Mouse (Mus musculus) intestine, embryonic 15.5 days (tissue): ENCODE measurements around the gene Fntb. TPM values are rescaled to one million over a fixed set of nuclear protein-coding genes. Genes with fewer than 3 reads are reported as not detected.

Experiments used
- ATAC-seq: fragments of 200-750 bp; cut with Nextera tagmentation; 2 replicates; pipeline ENCODE4 v1.8.0; 2017; ENCODE audit warnings: moderate TSS enrichment, moderate library complexity
- H3K27ac ChIP-seq: fragments of 300-500 bp; sonication (generic); 2 replicates; pipeline ENCODE4 v1.5.1; 2015; ENCODE audit warnings: mild to moderate bottlenecking, inconsistent platforms
- H3K27me3 ChIP-seq: fragments of 300-500 bp; sonication (generic); replicated peaks from 2 replicates; pipeline ENCODE4 v1.6.1; 2015; ENCODE audit warnings: inconsistent platforms
- H3K36me3 ChIP-seq: fragments of 300-500 bp; sonication (generic); 2 replicates; pipeline ENCODE4 v1.6.1; 2015; ENCODE audit warnings: inconsistent platforms
- H3K4me1 ChIP-seq: fragments of 300-500 bp; sonication (generic); replicated peaks from 2 replicates; pipeline ENCODE4 v1.6.1; 2015; ENCODE audit warnings: inconsistent platforms
- H3K4me2 ChIP-seq: fragments of 300-500 bp; sonication (generic); replicated peaks from 2 replicates; pipeline ENCODE4 v1.6.1; 2015; ENCODE audit warnings: mild to moderate bottlenecking, inconsistent platforms
- H3K4me3 ChIP-seq: fragments of 300-500 bp; sonication (generic); replicated peaks from 2 replicates; pipeline ENCODE4 v1.5.1; 2015; ENCODE audit warnings: inconsistent platforms
- H3K9ac ChIP-seq: fragments of 300-500 bp; sonication (generic); 2 replicates; pipeline ENCODE4 v1.6.1; 2015; ENCODE audit warnings: inconsistent platforms
- H3K9me3 ChIP-seq: fragments of 300-500 bp; sonication (generic); 2 replicates; pipeline ENCODE4 v1.6.1; 2016; ENCODE audit warnings: inconsistent platforms
- WGBS: fragments of 180-500 bp; shearing (Covaris S2); methylation state at CpG from one replicate; pipeline ENCODE4 v1.1.7; 2015; 5-methylcytosine and 5-hydroxymethylcytosine counted together
- polyA plus RNA-seq: library from polyadenylated mRNA; unstranded; fragments of >200 nt; fragmentation: Nextera tagmentation; extraction: Ambion mirVana; gene quantifications from 2 replicates; pipeline ENCODE4 v1.2.1, GENCODE M21; 2015

Fntb gene
- polyA plus RNA-seq, 1 experiment from 2014 or later, result 30.7 TPM

GRCm38 (mm10) chr12:76923118-76923517 is 157.7 kb downstream of the Fntb start:
- WGBS, result 77% methylated on average over 8 of the region's 8 CpGs

DNA sequence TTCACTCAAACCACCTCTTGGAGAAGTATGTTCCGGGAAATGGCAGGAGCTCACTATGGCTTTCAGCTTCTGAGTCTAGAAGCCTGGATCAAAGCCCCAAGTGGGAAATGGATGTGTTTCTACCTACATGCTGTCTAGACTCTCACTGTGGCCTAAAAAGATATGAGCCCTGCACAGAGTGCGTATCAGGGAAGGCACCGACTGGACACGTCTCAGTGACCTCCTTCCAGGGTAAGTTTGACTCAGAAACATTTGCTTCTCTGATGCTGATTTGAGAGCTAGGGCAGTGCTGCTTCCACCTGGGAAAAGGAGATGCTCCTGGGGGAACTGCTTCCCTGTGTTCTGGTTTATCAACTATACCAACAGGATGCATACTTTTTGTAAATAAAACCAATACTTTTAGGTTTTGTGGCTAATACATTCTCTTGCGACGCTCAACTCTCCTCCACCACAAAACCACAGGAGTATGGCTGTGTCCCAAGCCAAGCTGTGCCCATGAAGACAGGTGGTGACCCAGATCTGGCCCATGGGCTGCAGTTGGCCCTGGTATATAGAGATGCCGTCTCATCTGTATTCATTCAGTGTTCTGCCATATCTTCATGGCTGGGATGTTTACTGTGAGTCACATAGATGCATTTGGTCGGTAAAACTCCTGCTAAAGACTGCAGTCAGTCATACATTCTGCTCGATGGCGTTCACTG is 159.7 kb downstream of the Fntb start:
- H3K4me2 ChIP-seq, result no peak overlapping the region
- 0 out of 2 replicates have a peak, but pooled peaks cover 3% of the 10 kb centered on the region for H3K36me3 ChIP-seq
- H3K4me1 ChIP-seq, result no peaks in the 10 kb centered on the region
- H3K27ac ChIP-seq, result no peak overlapping the region
- 90% methylated on average over 10 of the region's 10 CpGs for WGBS
- no peak overlapping the region for H3K9ac ChIP-seq
- H3K4me3 ChIP-seq, result no peak overlapping the region
- H3K9me3 ChIP-seq, result no peaks in the 10 kb centered on the region
- no peaks in the 10 kb centered on the region for H3K27me3 ChIP-seq
- ATAC-seq, result no peak

More at GRCm38 (mm10) chr12:76923118-76923517, 157.7 kb downstream of the Fntb start:
- Histone ChIP-seq H3K9ac (no peak overlapping the region), H3K4me2 (no peak overlapping the region), H3K27ac (no peak overlapping the region), H3K4me1 (no peaks in the 10 kb centered on the region), H3K27me3 (no peaks in the 10 kb centered on the region), H3K9me3 (no peaks in the 10 kb centered on the region), H3K36me3 (0 out of 2 replicates have a peak, but pooled peaks cover 3% of the 10 kb centered on the region), H3K4me3 (no peak overlapping the region)
- no peak for ATAC-seq

DNA sequence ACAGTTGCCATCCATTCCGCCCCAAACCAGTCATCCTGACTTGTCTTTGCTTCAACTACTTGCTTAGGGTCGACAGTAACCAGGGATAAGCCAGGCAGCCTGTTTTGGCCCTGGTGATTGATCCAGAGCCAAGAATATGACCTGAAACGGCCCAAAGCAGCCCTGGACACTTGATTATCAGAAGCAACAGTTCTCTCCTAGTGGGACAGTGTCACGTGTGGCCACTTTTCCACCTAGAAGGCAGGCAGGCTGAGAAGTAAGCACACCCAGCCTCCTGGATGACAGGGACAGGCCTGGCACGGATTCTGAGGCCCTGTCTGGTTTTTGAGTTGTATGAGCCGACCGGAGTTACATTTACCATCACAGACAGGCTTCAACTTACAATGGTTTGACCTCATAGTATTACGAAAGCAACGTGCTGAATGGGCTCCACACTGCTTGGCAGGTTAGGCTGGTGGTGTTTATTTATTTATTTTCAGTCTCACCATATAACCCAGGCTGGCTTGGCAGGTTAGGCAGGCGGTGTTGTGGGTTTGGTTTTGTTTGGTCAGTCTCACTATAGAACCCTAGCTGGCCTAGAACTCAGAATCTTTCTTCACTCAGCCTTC is 161.1 kb downstream of the Fntb start:
- Histone ChIP-seq H3K4me3 (no peak overlapping the region), H3K27ac (no peak overlapping the region), H3K4me2 (no peak overlapping the region), H3K4me1 (no peaks in the 10 kb centered on the region), H3K9me3 (no peaks in the 10 kb centered on the region), H3K27me3 (no peaks in the 10 kb centered on the region), H3K36me3 (no peaks in the 10 kb centered on the region), H3K9ac (no peak overlapping the region)
- ATAC-seq, result no peak; the same call in 1 of the 2 replicates
- WGBS, result 73% methylated on average over 10 of the region's 10 CpGs

- no peak overlapping the region for H3K4me3 ChIP-seq
- ATAC-seq, result peak; percentile 79
- no peak overlapping the region for H3K4me2 ChIP-seq
- no peaks in the 10 kb centered on the region for H3K9me3 ChIP-seq
- no peaks in the 10 kb centered on the region for H3K4me1 ChIP-seq
- no peaks in the 10 kb centered on the region for H3K36me3 ChIP-seq
- no peak overlapping the region for H3K27ac ChIP-seq
- WGBS, result 65% methylated on average over 3 of the region's 3 CpGs
- H3K9ac ChIP-seq, result no peak overlapping the region
- H3K27me3 ChIP-seq, result no peaks in the 10 kb centered on the region
These were observed 161.6 kb downstream of the Fntb start for GRCm38 (mm10) chr12:76927012-76927411.

GRCm38 (mm10) chr12:76927539-76927938 is 162.2 kb downstream of the Fntb start:
- WGBS, result 71% methylated on average over 10 of the region's 10 CpGs
- H3K4me2 ChIP-seq, result no peak overlapping the region

GRCm38 (mm10) chr12:76930177-76930576 is 164.8 kb downstream of the Fntb start:
- 56% methylated on average over 6 of the region's 6 CpGs for WGBS
- H3K9me3 ChIP-seq, result no peaks in the 10 kb centered on the region
- H3K4me3 ChIP-seq, result no peak overlapping the region

More at GRCm38 (mm10) chr12:76927539-76927938, 162.2 kb downstream of the Fntb start:
- H3K4me3 ChIP-seq, result no peak overlapping the region
- no peaks in the 10 kb centered on the region for H3K4me1 ChIP-seq
- no peaks in the 10 kb centered on the region for H3K36me3 ChIP-seq
- no peak overlapping the region for H3K9ac ChIP-seq
- H3K27me3 ChIP-seq, result no peaks in the 10 kb centered on the region
- no peak overlapping the region for H3K27ac ChIP-seq
- H3K9me3 ChIP-seq, result no peaks in the 10 kb centered on the region
- peak; percentile 27; the same call in 1 of the 2 replicates for ATAC-seq

DNA sequence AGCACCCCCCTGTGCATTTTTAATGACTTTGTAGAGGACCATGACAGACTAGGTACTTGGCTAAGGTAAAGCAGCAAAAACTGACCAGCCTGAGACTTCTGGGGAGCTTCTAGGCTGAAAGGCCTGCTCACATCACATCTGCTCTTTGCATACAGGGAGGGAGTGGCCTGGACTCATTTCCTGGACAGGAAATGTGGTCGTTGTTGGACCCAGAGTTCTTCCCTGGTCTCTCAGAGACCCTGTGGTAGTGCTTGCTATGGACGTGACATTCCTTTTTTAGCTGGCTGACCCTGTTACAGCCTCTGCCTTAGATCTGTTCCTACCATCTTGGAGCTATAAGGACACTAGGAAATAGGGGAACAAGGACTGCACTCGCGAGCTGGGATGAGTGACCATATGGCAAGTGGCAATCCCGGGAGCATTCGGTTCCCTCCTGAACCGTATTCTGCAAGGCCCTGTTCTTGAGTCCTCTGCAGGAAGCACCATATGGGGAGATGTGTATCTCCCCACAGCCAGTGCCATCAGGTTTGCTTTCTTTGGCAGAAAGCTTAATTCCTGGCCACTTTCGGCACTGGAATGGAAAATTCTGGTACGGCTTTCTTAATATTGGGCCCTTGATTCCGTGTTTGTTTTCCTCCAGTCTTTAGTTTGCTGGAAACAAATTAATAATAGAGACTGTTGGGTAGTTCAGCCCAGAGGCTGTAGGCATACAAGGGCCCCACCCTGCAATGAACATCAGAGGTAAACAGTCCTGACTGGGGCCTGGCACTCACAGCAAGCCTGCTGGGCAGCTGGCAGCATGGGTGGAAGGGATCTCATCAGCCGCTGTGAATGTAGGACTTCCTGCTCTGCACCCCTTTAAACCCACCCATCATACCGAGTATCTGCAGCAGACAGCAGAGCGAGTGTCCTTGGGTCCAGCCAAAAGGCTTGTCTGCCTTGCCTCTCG is 166.6 kb downstream of the Fntb start:
- Histone ChIP-seq H3K4me2 (no peak overlapping the region), H3K4me3 (no peak overlapping the region), H3K36me3 (0 out of 2 replicates have a peak, but pooled peaks cover 11% of the 10 kb centered on the region), H3K9ac (no peak overlapping the region), H3K4me1 (no peaks in the 10 kb centered on the region), H3K27ac (no peak overlapping the region), H3K9me3 (no peaks in the 10 kb centered on the region), H3K27me3 (no peaks in the 10 kb centered on the region)
- WGBS, result 72% methylated on average over 14 of the region's 14 CpGs
- ATAC-seq, result peak; percentile 46; the same call in 1 of the 2 replicates

More at GRCm38 (mm10) chr12:76930177-76930576, 164.8 kb downstream of the Fntb start:
- Histone ChIP-seq H3K4me1 (no peaks in the 10 kb centered on the region), H3K36me3 (no peaks in the 10 kb centered on the region), H3K9ac (no peak overlapping the region), H3K27me3 (no peaks in the 10 kb centered on the region), H3K4me2 (no peak overlapping the region), H3K27ac (no peak overlapping the region)
- peak; percentile 57 for ATAC-seq

- H3K36me3 ChIP-seq, result 0 out of 2 replicates have a peak, but pooled peaks cover 11% of the 10 kb centered on the region
These were observed 167.3 kb downstream of the Fntb start for GRCm38 (mm10) chr12:76932688-76933060.

DNA sequence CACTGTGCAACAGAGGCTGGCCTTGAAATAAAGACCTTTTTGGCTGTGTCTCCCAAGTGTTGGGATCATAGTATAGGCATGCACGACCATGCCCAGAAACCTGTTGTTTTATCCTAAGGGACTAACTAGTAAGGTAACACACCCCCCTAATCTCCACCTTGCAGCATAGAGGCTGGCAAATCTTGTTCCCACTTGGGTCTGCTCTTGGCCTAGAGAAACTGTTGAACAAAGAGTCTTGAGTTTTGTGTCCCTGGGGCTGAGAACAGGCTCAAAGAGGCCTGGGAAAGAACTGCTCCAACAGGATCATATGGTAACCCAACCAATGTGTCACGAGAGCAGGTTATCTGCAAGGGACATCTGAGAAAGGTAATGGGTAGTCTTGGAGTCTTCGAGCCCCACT is 169.0 kb downstream of the Fntb start:
- Histone ChIP-seq H3K36me3 (peaks cover 20% of the 10 kb centered on the region), H3K4me2 (no peak overlapping the region), H3K4me3 (no peak overlapping the region), H3K9ac (no peak overlapping the region), H3K4me1 (no peaks in the 10 kb centered on the region), H3K27ac (no peak overlapping the region), H3K9me3 (no peaks in the 10 kb centered on the region), H3K27me3 (no peaks in the 10 kb centered on the region)
- WGBS, result 90% methylated on average over 3 of the region's 3 CpGs
- no peak for ATAC-seq

More at GRCm38 (mm10) chr12:76932688-76933060, 167.3 kb downstream of the Fntb start:
- no peaks in the 10 kb centered on the region for H3K27me3 ChIP-seq
- WGBS, result 49% methylated on average over 6 of the region's 6 CpGs
- H3K4me1 ChIP-seq, result no peaks in the 10 kb centered on the region
- H3K4me3 ChIP-seq, result no peak overlapping the region
- no peak for ATAC-seq
- H3K9ac ChIP-seq, result no peak overlapping the region
- H3K9me3 ChIP-seq, result no peaks in the 10 kb centered on the region
- no peak overlapping the region for H3K27ac ChIP-seq
- no peak overlapping the region for H3K4me2 ChIP-seq

- Histone ChIP-seq H3K9ac (no peak overlapping the region), H3K27ac (no peak overlapping the region), H3K4me2 (no peak overlapping the region), H3K4me3 (no peak overlapping the region), H3K9me3 (no peaks in the 10 kb centered on the region), H3K4me1 (no peaks in the 10 kb centered on the region), H3K27me3 (no peaks in the 10 kb centered on the region), H3K36me3 (peaks cover 26% of the 10 kb centered on the region)
- ATAC-seq, result no peak
- 93% methylated on average over 10 of the region's 10 CpGs for WGBS
These were observed 170.8 kb downstream of the Fntb start for GRCm38 (mm10) chr12:76936211-76936610.

DNA sequence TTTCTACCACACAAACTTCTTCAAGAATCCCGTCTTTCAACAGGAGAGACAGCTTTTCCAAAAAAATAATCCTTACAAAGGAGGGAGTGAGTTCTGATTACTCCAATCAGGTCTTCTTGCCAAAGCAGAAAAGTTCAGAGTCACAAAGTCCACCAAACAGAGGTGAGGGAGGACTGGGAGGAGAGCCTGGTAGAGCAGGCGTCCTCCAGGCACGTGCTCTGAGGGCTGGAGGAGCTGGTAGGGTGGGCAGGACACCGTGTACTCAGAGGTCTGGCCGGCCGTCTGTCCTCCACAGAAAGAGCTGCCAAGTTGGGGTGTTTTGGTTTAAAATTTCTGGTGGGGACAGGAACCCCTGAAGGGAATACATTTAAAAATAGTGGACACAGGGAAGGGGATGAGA is 172.6 kb downstream of the Fntb start:
- Histone ChIP-seq H3K9me3 (no peaks in the 10 kb centered on the region), H3K27me3 (no peaks in the 10 kb centered on the region), H3K27ac (no peak overlapping the region), H3K4me3 (no peak overlapping the region), H3K4me2 (no peak overlapping the region), H3K9ac (no peak overlapping the region), H3K4me1 (no peaks in the 10 kb centered on the region), H3K36me3 (peaks cover 31% of the 10 kb centered on the region)
- no peak for ATAC-seq
- 91% methylated on average over 6 of the region's 6 CpGs for WGBS

- no peaks in the 10 kb centered on the region for H3K9me3 ChIP-seq
- H3K4me1 ChIP-seq, result no peaks in the 10 kb centered on the region
- ATAC-seq, result 0 out of 2 replicates have a peak, but pooled peaks have one; percentile 41
- H3K4me3 ChIP-seq, result no peak overlapping the region
- 73% methylated on average over 2 of the region's 2 CpGs for WGBS
- H3K4me2 ChIP-seq, result no peak overlapping the region
- H3K36me3 ChIP-seq, result peaks cover 30% of the 10 kb centered on the region
- no peak overlapping the region for H3K9ac ChIP-seq
- H3K27me3 ChIP-seq, result no peaks in the 10 kb centered on the region
- H3K27ac ChIP-seq, result no peak overlapping the region
These were observed 176.1 kb downstream of the Fntb start for GRCm38 (mm10) chr12:76941524-76941923.
